Mouse (Mus musculus): Measurements from ENCODE around the gene Gm20431.

Gm20431 gene

DNA sequence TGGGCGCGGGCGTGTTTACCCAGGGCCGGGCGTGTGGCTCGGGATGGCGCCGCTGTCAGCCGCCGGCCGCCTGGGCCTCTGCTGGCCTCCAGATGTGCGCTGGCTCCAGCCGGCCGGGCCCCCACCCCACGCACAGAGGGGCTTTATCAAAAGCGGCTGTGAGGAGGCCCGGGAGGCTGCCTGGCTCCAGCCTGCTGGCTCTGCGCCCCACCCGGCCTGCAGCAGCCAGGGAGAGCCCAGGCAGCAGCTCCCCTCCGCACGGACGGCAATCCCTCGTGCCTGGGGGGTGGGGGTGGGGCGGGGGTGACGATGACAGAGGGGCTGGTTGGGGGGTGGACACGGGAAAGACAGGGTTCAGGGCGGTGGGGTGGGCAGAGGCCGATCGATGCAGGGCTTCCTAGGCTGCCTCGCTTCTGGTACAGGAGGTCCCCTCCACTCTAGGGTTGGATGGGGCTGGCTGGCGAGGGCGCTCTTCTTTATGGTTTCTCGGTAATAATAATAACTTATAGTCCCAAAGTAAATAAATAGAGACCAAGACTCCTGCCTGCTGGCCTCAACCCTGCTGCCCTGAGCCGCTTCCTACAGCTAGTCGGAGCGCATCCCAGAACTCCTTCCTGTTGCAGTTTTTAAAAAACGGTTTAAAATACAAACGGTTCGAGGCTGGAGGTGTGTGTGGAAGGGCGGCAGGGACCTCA is 63.7 kb downstream of the Gm20431 start:
- DNase-seq = peak; percentile 55 to 69

DNA sequence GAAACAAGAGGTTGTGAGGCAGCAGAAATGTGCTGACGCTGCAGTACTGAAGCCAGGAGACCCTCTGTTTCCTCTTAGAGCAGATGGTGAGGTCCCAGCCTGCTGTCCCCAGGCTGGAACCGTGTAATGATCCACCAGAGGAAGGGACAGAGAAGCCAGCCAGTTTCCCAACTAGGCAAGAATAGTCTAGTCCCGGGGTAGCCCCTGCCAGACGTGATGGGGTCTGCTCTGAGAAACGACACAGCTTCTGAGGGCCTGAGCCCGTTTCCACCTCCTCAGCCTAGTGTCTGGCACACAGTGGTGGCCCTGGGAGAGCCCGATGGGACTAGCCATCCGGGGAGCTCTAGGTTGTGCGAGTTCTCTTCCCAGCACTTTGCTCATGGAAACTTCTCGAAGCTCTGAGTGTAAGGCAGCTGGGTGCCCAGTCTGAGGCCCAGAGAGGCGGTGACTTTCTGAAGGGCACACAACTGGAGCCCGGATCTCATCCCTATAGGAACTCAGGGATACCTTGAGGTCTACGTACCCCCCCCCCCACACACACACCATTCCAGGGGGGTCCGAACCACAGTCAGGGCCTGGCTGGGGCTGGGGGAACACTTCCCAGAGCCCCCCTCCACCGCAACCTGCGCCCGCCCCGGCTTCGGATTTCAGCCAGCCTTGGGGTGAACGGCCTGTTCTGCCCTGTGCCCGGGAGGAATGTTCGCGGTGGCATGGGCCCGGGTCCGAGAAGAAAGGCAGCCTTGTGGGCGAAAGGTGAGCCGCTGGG is 64.4 kb downstream of the Gm20431 start:
- peak; percentile 60 to 71 for DNase-seq

DNA sequence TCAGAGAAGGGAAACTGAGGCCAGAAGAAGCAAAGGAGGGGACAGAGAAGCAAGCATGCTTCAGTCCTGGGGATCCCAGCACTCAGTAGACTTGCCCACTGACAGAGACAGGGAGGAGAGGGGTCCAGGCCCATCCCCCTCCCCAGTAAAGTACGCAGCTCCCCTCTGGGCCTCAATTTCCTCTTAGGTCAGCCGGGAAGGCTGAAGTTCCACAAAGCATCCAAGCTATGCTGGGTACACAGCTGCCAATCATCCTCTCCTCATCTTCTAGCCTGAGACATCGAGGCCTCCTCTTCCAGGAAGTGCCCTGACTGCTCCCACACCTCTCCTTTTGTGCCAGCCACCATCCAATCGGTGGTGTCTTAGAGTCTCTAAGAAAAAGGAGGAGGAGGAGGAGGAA is 65.0 kb downstream of the Gm20431 start:
- DNase-seq = no peak

DNA sequence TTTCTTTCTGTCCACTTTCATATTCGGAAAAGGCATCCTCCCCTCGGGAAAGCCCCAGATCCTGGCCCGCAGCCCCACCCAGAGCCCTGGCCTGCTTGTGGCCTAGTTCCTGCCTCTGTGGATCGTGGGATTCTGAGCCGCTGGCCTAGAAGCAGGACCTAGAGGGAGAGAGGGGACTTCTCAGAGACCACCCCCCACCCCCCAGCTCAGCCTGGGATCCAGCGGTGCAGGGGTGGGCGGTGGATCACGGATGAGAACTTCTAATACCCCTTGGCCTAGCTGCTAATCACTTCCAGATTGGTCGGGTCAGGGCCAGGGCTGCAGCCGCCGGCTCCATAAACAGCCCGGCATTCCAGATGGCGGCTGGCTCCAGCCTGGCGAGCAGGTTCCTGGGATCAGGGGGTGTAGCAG is 65.5 kb downstream of the Gm20431 start:
- peak; percentile 76 to 83 for DNase-seq

DNA sequence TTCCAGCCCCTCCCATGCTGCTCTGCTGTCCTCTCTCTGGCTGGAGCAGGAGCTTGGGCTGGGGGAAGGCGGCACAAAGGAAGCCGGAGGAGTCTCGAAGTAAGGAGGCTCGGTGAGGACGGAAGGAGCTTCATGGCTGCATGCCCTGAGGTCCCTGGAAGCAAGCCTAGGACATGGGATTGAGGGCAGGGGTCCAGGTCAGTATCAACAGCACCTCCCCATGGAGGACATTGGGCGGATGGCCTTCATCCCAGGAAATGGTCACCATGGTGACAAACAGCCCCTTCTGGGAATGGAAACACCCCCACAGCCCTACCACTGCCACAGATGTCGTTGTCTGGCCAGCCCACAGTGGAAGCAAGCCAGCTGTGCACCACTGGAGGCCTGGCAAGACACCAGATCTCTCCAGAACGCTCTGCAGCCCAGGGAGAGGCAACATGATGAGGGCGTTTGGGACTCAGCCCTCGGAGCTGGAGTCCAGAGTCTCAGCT is 66.8 kb downstream of the Gm20431 start:
- DNase-seq = peak; percentile 79 to 83

DNA sequence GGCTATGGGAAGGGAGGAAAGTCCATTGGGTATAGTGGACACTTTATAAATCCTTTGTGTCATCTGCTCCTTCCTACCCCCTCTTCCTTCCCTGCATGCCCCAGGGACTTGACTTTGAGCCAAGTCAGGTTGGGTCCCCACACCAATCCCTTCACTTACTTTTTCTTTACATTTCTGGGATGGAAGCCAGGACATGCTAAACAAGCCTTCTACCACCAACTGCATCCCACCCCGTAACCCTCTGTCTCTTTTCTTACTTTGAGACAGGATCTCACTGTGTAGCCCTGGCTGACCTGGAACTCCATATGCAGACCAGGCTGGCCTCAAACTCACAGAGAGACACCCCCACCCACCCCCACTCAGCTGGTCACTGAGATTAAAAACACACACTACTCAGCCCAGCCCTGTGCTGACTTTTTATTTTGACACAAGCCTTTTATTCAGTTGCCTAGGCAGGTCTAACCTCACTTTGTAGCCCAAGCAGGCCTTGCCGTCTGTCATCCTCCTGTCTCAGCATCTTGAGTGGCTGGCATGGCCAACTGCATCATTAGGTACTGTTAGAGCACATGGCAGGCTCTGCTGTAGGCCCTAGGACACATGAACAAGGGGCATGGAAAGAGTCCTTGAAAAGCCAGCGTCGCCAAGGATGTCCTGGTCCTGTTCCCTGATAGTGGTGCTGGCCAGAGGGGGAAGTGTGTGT is 67.6 kb downstream of the Gm20431 start:
- DNase-seq = no peak

DNA sequence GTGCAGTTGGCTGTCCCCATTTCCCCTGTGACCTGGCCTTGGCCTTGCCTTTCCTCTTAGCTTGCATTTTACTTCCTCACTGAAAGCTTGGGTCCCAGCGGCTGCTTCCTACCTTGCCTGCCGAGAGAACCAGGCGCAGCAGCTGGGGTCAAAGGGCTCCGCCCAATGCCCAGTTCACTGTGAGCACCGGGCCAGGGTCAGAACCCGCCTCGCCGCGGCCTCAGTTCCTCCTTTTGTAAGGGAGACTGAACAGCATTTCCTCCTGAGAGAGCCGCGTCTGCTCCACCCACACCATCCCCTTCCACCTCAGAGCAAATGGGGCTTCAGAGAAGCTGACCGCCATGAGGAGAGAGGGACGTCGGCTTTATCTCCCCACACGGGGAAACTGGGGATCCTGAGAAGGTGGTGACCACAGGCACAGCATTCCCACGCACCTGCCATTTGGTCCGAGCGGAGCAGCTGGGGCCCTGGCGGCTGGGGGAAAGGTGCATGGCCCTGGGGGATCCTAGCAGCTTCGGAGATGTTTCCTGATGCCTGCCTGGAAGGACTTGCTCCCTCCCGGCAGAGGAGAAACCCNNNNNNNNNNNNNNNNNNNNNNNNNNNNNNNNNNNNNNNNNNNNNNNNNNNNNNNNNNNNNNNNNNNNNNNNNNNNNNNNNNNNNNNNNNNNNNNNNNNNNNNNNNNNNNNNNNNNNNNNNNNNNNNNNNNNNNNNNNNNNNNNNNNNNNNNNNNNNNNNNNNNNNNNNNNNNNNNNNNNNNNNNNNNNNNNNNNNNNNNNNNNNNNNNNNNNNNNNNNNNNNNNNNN is 72.3 kb downstream of the Gm20431 start:
- DNase-seq = no peak

DNA sequence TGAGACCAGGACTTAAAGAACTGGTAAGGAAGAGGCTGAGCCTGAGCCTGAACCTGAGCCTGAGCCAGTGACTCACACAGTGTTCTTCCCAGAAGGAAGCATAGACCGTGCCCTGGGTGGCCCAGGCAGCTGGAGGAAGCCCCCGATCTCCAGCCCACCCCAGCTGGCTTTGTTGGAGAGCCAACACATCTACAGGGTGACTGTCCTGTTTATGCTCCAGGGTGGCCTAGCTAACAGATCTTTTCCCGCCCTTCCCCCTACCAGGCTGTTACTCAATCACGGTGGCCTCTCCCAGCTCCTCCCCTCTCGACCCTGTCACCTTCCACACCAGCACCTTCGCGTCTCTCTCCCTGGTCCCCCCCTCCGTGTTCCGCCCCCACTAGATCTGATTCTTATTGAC is 74.3 kb downstream of the Gm20431 start:
- no peak for DNase-seq

DNA sequence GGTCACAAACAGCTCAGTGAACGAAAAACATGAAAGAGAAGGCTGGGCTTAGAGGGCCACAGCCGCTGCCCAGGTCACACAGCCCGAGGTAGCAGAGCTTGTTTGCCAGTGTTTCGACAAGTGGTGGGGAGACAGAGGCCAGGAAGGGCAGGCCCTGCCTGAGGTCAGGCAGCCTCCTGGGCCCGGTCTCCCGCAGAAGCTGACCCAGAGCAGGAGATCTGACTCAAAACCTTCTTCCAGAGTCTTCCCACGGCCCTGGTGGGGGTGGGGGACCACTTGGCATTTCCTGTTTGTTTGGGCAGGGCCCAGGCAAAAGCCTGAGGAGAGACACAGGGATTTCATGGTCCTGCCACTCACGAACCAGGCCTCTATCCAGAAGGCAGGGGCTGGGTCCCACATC is 75.3 kb downstream of the Gm20431 start:
- DNase-seq = no peak

DNA sequence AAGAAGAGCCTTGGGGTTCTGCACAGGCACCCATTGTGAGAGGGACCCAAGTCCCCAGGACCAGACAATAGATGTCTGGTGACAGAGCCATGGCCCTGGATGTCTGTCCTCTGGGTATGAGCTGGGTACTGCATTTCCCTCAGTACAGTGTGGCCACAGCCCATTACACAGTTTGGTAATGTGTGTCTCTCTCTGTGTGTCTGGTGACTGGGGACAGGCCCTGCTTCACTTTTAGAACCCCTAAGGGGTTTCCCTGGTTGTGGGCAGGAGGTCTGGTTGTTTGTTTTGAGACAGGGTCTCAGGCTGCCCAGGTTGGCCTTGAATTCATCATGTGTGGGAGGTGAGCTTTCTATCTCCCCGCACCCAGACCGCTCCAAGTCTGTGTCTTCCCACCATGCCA is 76.0 kb downstream of the Gm20431 start:
- no peak for DNase-seq

DNA sequence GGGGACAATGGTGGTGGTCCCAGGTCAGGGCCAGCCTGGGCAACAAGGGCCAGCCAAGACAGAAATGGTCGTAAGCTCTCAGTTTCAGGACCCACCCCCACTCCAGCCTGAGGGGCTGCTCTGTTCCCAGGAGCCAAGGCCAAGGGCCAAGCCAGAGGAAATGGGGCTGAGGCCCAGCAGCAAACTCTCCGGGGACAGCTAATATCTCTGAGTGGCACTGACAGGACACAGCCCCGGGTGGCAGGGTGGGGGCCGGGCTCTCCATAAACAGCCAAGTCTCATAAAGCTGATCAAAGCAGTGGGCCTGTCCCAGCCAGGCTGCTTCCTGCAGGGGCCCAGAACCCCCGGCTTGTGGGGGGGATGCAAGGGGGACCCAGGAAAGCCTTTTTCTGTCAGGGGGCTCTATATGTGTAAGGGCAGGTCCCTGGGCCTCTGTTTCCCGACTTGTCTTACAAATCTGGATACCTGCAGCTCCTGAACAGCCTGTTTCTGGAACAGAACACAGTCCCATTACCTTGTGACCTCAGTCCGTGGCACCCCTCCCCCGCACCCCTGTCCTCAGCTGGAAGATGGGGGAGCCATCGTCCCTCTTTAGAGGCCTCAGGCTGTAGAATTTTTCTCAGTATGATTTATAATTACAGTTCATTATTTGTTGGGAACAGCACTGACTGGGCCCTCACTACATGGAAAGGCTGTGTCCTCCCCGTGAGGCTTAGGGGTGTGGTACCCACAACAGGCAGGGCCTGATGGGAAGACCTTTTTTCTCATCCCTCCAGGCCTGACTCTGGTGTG is 77.9 kb downstream of the Gm20431 start:
- no peak for DNase-seq

DNA sequence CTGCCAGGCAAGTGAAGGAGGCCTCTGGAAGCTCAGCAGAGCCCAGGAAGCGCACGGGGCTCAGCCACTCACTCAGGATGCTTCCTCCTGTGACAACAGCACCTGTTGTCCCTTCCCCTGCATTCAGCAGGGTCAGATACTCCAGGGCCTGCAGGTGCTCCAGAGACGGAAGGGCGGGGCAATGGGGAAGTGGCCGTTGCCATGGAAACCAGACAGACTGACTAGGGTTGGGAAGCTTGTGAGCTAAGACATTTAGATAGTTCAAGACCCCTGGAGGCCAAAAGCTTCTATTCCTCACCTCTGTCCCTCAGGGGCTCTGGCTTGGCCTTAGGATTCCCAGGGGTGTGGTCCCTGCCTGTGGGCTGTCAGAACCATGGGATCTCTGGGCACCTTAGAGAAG is 82.8 kb downstream of the Gm20431 start:
- no peak for DNase-seq

DNA sequence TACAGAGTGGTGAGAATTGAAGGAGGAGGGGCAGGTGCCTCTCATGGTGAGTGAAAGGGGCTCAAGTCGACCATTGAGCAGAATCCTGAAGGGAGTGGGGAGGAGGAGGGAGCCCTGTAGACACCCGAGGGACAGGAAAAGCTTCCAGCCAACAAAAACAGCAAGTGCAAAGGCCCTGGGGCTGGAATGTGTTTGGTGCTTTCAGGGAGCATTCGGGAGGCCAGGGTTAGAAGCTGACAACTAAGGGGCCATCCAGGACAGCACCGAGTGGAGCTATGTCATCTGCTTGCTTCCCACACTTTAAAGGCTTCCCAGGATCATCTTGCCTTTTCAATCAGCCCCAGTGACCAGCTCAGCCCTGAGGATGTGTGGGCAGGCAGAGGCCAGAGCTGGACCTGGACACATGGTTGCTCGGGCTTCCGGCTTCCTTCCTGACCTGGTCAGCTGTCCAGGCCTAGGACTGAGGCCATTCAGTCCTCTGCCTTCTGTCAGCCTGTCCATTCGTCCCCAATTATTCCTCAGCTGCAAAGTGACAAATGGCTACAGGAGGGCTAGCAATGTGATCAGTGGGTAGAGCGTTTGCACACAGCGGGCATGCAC is 84.0 kb downstream of the Gm20431 start:
- no peak for DNase-seq

DNA sequence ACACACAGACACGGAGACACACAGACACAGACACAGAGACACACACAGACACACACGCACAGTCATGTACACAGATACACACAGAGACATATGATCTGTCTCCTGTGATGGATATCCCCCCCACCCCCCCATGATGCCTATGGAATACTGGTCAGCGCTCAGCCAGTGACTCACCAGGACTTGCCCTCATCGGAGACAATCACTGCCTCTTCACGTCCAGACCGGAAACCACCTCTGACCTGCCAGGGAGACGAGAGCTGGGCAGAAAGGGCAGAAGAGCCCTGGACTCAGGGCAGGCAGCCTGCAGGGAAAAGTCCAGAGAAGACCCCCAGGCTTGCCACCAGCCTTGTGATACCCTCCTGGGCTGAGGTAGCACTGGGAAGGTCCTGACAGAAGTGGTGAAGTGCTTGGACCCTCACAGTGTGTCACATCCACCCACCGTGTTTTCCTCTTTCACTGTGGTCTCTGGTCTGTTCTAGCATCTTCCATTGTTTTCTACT is 85.1 kb downstream of the Gm20431 start:
- no peak for DNase-seq

DNA sequence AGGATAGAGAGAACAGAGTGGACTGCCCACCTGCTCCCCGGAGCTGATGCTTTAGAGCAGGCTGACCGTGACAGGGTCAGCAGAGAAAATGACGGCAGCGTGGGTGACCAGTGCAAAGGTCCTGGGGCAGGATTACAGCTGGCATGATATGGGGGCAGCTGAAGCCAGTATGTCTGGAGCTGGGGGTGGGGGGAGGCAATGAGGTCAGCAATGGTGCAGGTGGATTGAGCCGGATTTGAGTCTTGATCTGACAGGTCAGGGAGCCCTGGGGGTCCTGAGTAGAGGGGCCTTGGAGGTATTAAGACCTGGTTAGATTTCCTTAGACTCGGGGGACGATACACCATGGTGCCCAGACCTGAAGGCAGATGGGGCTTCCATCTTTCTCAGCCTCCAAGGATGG is 85.7 kb downstream of the Gm20431 start:
- DNase-seq = no peak

DNA sequence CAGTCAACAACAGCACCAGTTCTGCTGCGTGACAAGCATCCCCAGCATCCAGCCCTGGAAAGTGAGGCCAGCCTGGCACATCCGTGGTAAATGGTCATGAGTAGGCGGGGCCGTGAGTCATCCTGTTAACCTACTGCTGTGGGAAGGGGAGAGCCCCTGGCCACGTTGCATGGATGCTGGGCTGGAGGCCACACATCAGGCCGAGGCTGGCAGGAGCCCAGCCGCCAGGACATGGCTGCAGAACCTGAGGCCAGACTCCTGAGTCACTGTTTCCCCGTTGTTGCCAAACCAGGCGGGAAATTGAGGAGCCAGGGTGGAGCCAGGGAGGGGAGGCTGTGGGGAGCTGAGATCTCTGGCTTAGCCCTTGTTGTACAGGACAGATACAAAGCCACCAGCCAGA is 86.5 kb downstream of the Gm20431 start:
- peak in 1 of 2 experiments; percentile 37 for DNase-seq

DNA sequence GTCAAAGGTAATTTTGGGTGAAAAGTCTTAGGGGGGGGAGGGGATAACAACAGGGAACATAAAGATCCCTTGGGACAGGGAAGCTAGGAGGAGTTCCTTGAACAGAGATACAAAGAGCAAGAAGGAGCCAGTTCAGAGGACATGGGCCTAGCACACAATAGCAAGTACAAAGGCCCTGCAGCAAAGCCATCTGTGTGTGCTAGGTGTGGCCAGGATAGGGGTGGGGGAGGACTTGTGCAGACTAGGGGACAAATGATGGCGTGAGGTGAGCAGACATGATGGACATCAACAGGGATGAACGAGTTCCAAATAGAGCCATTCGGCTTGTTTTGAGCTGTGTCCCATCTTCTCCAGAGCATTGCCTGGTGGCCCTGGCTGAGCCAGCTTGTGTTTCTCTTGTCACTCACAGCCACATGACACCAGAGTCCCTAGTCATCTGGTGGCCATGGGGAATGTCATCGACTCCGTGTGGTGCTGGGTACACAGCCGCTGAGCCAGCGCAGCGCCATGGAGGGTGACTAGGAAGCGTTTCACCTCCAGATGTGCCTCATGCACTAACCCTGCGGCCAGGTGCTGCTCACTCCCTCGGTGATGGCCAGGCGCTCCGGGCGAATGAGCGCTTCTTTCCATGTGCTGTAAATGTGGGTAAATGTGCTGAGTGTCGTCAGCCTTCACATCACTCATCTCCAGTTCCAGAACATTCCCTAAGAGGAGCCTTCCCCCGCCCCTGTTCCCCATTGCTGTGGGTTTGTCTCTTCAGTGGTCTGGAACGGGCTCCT is 89.7 kb downstream of the Gm20431 start:
- no peak for DNase-seq

DNA sequence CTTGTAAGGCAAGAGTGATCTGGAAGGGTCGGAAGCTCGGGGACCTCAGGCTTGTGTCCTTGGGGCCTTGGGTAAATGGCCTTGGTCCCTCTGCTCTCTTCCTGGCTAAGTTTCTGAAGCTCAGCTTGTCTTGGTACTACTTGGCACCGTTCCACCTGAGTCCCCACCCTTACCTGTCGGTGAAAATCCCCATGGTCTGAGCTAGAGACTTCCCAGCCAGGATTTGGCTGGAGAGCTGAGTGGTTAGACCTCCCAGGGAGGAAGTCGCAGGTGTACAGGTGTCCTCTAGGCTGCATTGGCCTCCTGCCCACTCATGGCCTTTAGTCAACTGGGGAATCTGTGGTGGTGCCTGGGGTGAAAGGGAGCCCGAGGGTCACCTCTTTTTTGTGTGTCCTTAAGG is 90.5 kb downstream of the Gm20431 start:
- DNase-seq = no peak

DNA sequence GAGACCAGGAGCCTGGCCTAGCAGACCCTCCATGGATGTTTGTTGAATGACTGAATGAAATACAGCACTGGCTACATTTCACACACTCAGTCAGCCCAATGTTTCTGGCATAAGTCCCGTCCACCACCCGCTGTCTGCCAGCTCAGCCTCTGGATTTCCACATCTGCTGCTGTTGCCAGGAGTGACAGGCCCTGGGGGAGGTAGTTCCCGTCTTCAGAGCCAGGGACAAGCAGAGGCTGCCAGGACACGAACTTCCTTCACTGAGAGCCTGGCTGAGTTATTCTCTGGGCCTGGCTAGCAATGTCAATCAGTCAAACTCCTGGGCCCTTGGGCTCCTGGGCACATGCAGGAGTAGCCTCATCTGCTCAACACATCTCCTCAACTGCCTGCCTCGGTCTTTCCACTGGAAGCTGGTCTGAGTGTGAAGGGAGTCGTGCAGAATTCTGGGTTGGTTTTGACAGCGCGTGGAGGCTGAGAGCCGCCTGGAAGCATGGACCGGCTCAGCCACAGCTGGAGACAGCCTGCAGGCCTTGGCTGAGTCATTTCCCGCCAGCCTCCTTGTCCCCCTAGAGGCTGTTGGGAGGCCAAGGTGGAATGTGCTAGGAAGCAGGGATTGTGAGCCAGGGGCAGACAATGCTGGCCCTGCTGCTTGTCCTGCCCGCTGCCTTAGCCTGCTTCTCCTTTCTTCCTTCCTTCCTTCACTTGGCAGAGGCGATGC is 91.2 kb downstream of the Gm20431 start:
- peak in 1 of 2 experiments; percentile 55 for DNase-seq

DNA sequence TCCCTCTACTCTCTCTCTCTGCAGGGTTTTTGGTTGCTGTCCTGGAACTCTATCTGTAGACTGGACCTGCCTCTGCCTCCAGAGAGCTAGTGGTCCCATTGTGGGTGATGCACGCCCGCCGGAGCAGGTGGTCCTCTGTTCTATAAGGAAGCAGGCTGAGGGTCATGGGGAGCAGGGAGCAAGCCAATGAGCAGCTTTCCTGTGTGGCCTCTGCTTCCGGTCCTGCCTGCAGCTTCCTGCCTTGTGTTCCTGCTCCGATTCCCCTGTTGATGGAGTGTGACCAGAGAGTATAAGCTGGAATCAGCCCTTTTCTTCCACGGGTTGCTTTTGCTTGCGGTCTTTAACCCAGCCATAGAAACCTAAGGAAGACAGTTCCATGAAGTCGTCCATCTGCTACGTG is 93.2 kb downstream of the Gm20431 start:
- DNase-seq = no peak
